Mouse (Mus musculus): ENCODE data around the gene Adgrf1. TPM values are rescaled to one million over a fixed set of nuclear protein-coding genes. Genes with fewer than 3 reads are reported as not detected.
"Not testable (repeated sequence)": the region's sequence is repeated elsewhere in the genome, so short reads cannot be mapped to it uniquely, and the experiment has no call there.

Gene Adgrf1
- total and polyA plus RNA-seq, 3 experiments, result 0.05 TPM; not detected in 2

- Histone ChIP-seq H3K9me3 (replicated peaks) (peaks cover 19% of the 10 kb centered on the region), H3K36me3 (replicated peaks) (no peaks in the 10 kb centered on the region), H3K4me3 (ENCODE audit: low read depth, low read length) (no peak overlapping the region), H3K4me1 (ENCODE audit: insufficient read depth, low read depth, low read length) (no peaks in the 10 kb centered on the region), H3K27me3 (ENCODE audit: insufficient read depth, low read length) (no peaks in the 10 kb centered on the region)
- ATAC-seq (ENCODE audit: extremely low read depth, insufficient number of reproducible peaks, low FRiP score, poor library complexity, severe bottlenecking) (no peak), DNase-seq (ENCODE audit: low spot score) (no peak)
- TF ChIP-seq CTCF (IDR thresholded peaks at IDR 0.05; ENCODE audit: low read depth, low read length) (no peak), GATA2 (IDR thresholded peaks at IDR 0.05; ENCODE audit: borderline replicate concordance, low read depth, low read length) (no peak), GATA1 (IDR thresholded peaks at IDR 0.05; ENCODE audit: borderline replicate concordance, low read length) (no peak), TAL1 (conservative IDR thresholded peaks at IDR 0.05; ENCODE audit: low read depth, low read length) (no peak), POLR2AphosphoS5 (IDR thresholded peaks at IDR 0.05; ENCODE audit: insufficient replicate concordance, low read depth, low read length) (no peak)
Measured at GRCm38 (mm10) chr17:43337643-43338042, 67.5 kb downstream of the Adgrf1 start.

DNA sequence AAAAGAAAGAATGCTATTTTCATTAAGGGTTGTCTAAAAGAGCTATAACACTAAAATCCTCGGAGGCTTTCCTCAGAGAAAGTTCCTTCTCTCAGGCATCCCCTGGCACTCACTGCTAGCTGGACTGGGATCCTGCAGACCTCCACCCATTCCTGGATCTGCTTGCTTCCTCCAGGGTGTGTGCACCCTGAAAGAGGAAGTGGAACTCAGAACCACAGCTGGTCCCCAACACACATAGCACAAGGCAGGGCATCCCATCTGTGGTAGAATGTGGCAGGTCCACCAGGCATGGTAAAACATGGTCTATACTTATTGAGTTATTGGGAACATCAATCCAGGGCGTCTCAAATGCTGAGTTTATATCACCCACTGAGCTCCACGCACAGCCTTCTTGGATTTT is 68.2 kb downstream of the Adgrf1 start:
- Histone ChIP-seq H3K36me3 (replicated peaks) (no peaks in the 10 kb centered on the region), H3K4me1 (ENCODE audit: insufficient read depth, low read depth, low read length) (no peaks in the 10 kb centered on the region), H3K27me3 (ENCODE audit: insufficient read depth, low read length) (no peaks in the 10 kb centered on the region), H3K4me3 (ENCODE audit: low read depth, low read length) (no peak overlapping the region), H3K9me3 (replicated peaks) (peaks cover 19% of the 10 kb centered on the region)
- ATAC-seq (ENCODE audit: extremely low read depth, insufficient number of reproducible peaks, low FRiP score, poor library complexity, severe bottlenecking) (no peak), DNase-seq (ENCODE audit: low spot score) (no peak)
- TF ChIP-seq GATA1 (IDR thresholded peaks at IDR 0.05; ENCODE audit: borderline replicate concordance, low read length) (no peak), GATA2 (IDR thresholded peaks at IDR 0.05; ENCODE audit: borderline replicate concordance, low read depth, low read length) (no peak), CTCF (IDR thresholded peaks at IDR 0.05; ENCODE audit: low read depth, low read length) (no peak), TAL1 (conservative IDR thresholded peaks at IDR 0.05; ENCODE audit: low read depth, low read length) (no peak), POLR2AphosphoS5 (IDR thresholded peaks at IDR 0.05; ENCODE audit: insufficient replicate concordance, low read depth, low read length) (no peak)

DNA sequence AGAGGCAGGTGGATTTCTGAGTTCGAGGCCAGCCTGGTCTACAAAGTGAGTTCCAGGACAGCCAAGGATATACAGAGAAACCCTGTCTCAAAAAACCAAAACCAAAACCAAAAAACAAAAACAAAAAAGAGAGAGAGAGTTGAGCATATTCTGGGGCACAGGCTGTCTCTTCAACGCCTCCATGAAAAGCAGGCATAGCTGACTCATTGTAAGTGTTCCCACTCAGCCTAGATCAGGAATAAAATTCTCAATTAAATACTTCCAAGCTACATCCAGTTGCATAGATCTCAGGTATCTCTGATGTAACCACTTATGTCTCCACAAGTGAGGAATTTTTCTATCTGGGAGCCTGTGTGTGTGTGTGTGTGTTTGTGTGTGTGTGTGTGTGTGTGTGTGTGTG is 76.4 kb downstream of the Adgrf1 start:
- ATAC-seq (ENCODE audit: extremely low read depth, insufficient number of reproducible peaks, low FRiP score, poor library complexity, severe bottlenecking); H3K36me3 ChIP-seq (replicated peaks); H3K27me3 ChIP-seq (ENCODE audit: insufficient read depth, low read length); H3K4me1 ChIP-seq (ENCODE audit: insufficient read depth, low read depth, low read length); DNase-seq (ENCODE audit: low spot score); H3K4me3 ChIP-seq (ENCODE audit: low read depth, low read length): not testable (repeated sequence)
- H3K9me3 ChIP-seq (replicated peaks), result peaks cover 11% of the 10 kb centered on the region

DNA sequence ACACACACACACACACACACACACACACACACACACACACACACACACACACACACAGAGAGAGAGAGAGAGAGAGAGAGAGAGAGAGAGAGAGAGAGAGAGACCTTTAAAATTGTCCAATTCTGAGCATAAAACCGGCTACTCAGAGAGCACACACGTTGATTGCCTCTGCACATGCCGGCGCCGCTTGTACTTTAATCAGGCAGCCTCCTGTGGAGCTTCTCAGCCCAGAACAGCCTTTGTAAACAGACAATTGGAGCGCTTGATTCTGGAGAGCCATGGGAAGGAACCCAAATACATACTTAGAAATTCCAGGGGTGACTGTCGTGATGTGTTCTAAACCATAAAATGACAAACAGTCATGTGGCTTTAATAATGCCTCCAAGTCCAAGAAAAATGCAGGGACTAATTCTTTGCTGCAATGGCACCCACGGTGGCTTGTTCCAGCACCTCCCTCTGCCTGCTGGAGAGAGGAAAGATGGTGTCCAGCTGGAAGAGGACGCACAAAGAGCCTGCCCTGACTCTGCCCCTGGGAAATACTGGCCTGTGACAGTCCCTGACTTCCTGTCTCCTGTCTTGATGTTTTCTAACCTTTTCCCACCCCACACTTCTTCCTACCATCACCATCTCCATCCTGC is 87.9 kb downstream of the Adgrf1 start:
- DNase-seq (ENCODE audit: low spot score) (no peak), ATAC-seq (ENCODE audit: extremely low read depth, insufficient number of reproducible peaks, low FRiP score, poor library complexity, severe bottlenecking) (no peak)
- H3K36me3 ChIP-seq (replicated peaks), result no peaks in the 10 kb centered on the region
- H3K27me3 ChIP-seq (ENCODE audit: insufficient read depth, low read length), result no peaks in the 10 kb centered on the region
- no peaks in the 10 kb centered on the region for H3K4me1 ChIP-seq (ENCODE audit: insufficient read depth, low read depth, low read length)
- TF ChIP-seq GATA2 (IDR thresholded peaks at IDR 0.05; ENCODE audit: borderline replicate concordance, low read depth, low read length) (no peak), POLR2AphosphoS5 (IDR thresholded peaks at IDR 0.05; ENCODE audit: insufficient replicate concordance, low read depth, low read length) (no peak), TAL1 (conservative IDR thresholded peaks at IDR 0.05; ENCODE audit: low read depth, low read length) (no peak), GATA1 (IDR thresholded peaks at IDR 0.05; ENCODE audit: borderline replicate concordance, low read length) (no peak), CTCF (IDR thresholded peaks at IDR 0.05; ENCODE audit: low read depth, low read length) (no peak)
- H3K9me3 ChIP-seq (replicated peaks), result peaks cover 35% of the 10 kb centered on the region
- no peak overlapping the region for H3K4me3 ChIP-seq (ENCODE audit: low read depth, low read length)

- H3K36me3 ChIP-seq (replicated peaks), result no peaks in the 10 kb centered on the region
Measured at GRCm38 (mm10) chr17:43359826-43360619, 89.9 kb downstream of the Adgrf1 start, which contains the start of gene Adgrf5. Adgrf5 (plus strand) TSS chr17:43360451.

GRCm38 (mm10) chr17:43361021-43361420 is 90.9 kb downstream of the Adgrf1 start:
- DNase-seq (ENCODE audit: low spot score) (no peak), ATAC-seq (ENCODE audit: extremely low read depth, insufficient number of reproducible peaks, low FRiP score, poor library complexity, severe bottlenecking) (no peak)
- no peak overlapping the region for H3K4me3 ChIP-seq (ENCODE audit: low read depth, low read length)
- peaks cover 51% of the 10 kb centered on the region for H3K9me3 ChIP-seq (replicated peaks)
- no peak for TF ChIP-seq CTCF (IDR thresholded peaks at IDR 0.05; ENCODE audit: low read depth, low read length)
- TF ChIP-seq GATA2 (IDR thresholded peaks at IDR 0.05; ENCODE audit: borderline replicate concordance, low read depth, low read length), result no peak
- H3K4me1 ChIP-seq (ENCODE audit: insufficient read depth, low read depth, low read length), result no peaks in the 10 kb centered on the region
- no peaks in the 10 kb centered on the region for H3K36me3 ChIP-seq (replicated peaks)
- no peaks in the 10 kb centered on the region for H3K27me3 ChIP-seq (ENCODE audit: insufficient read depth, low read length)

More at GRCm38 (mm10) chr17:43359826-43360619, 89.9 kb downstream of the Adgrf1 start, which contains the start of gene Adgrf5:
- Histone ChIP-seq H3K9me3 (replicated peaks) (peaks cover 47% of the 10 kb centered on the region), H3K27me3 (ENCODE audit: insufficient read depth, low read length) (no peaks in the 10 kb centered on the region), H3K4me1 (ENCODE audit: insufficient read depth, low read depth, low read length) (no peaks in the 10 kb centered on the region), H3K4me3 (ENCODE audit: low read depth, low read length) (no peak within 1 kb of the TSS)
- ATAC-seq (ENCODE audit: extremely low read depth, insufficient number of reproducible peaks, low FRiP score, poor library complexity, severe bottlenecking), result no peak
- TF ChIP-seq TAL1 (conservative IDR thresholded peaks at IDR 0.05; ENCODE audit: low read depth, low read length) (no peak), GATA1 (IDR thresholded peaks at IDR 0.05; ENCODE audit: borderline replicate concordance, low read length) (no peak)
- no peak for DNase-seq (ENCODE audit: low spot score)
